Mouse (Mus musculus): ENCODE data around the gene Rab44.

Gene Rab44

GRCm38 (mm10) chr17:29080758-29081617 lies 33.0 kb upstream of the Rab44 start:
- Histone ChIP-seq H3K36me3 (ENCODE audit: control insufficient read depth, insufficient read depth, low read length, poor library complexity, severe bottlenecking) (no peaks in the 10 kb centered on the region), H3K27me3 (ENCODE audit: control insufficient read depth, insufficient read depth, low read length, poor library complexity, severe bottlenecking) (no peaks in the 10 kb centered on the region)
- DNase-seq (ENCODE audit: low read depth, low spot score), result no peak

- no peaks in the 10 kb centered on the region for H3K36me3 ChIP-seq (ENCODE audit: control insufficient read depth, insufficient read depth, low read length, poor library complexity, severe bottlenecking)
- no peaks in the 10 kb centered on the region for H3K27me3 ChIP-seq (ENCODE audit: control insufficient read depth, insufficient read depth, low read length, poor library complexity, severe bottlenecking)
- DNase-seq (ENCODE audit: low read depth, low spot score), result peak; percentile 60
Observed at GRCm38 (mm10) chr17:29081618-29082381, 32.1 kb upstream of the Rab44 start.

- DNase-seq (ENCODE audit: low read depth, low spot score), result no peak
- H3K36me3 ChIP-seq (ENCODE audit: control insufficient read depth, insufficient read depth, low read length, poor library complexity, severe bottlenecking), result no peaks in the 10 kb centered on the region
- H3K27me3 ChIP-seq (ENCODE audit: control insufficient read depth, insufficient read depth, low read length, poor library complexity, severe bottlenecking), result no peaks in the 10 kb centered on the region
Observed at GRCm38 (mm10) chr17:29083586-29083985, 30.4 kb upstream of the Rab44 start.

GRCm38 (mm10) chr17:29084656-29085055 lies 29.3 kb upstream of the Rab44 start:
- no peaks in the 10 kb centered on the region for H3K27me3 ChIP-seq (ENCODE audit: control insufficient read depth, insufficient read depth, low read length, poor library complexity, severe bottlenecking)
- DNase-seq (ENCODE audit: low read depth, low spot score), result no peak
- H3K36me3 ChIP-seq (ENCODE audit: control insufficient read depth, insufficient read depth, low read length, poor library complexity, severe bottlenecking), result no peaks in the 10 kb centered on the region

- Histone ChIP-seq H3K27me3 (ENCODE audit: control insufficient read depth, insufficient read depth, low read length, poor library complexity, severe bottlenecking) (no peaks in the 10 kb centered on the region), H3K36me3 (ENCODE audit: control insufficient read depth, insufficient read depth, low read length, poor library complexity, severe bottlenecking) (no peaks in the 10 kb centered on the region)
- no peak for DNase-seq (ENCODE audit: low read depth, low spot score)
Observed at GRCm38 (mm10) chr17:29085266-29085665, 28.7 kb upstream of the Rab44 start.

- H3K27me3 ChIP-seq (ENCODE audit: control insufficient read depth, insufficient read depth, low read length, poor library complexity, severe bottlenecking), result no peaks in the 10 kb centered on the region
- no peak for DNase-seq (ENCODE audit: low read depth, low spot score)
- no peaks in the 10 kb centered on the region for H3K36me3 ChIP-seq (ENCODE audit: control insufficient read depth, insufficient read depth, low read length, poor library complexity, severe bottlenecking)
Observed at GRCm38 (mm10) chr17:29086916-29087315, 27.0 kb upstream of the Rab44 start.

- no peaks in the 10 kb centered on the region for H3K36me3 ChIP-seq (ENCODE audit: control insufficient read depth, insufficient read depth, low read length, poor library complexity, severe bottlenecking)
- DNase-seq (ENCODE audit: low read depth, low spot score), result no peak
- H3K27me3 ChIP-seq (ENCODE audit: control insufficient read depth, insufficient read depth, low read length, poor library complexity, severe bottlenecking), result no peaks in the 10 kb centered on the region
Observed at GRCm38 (mm10) chr17:29090776-29091175, 23.2 kb upstream of the Rab44 start, which contains the start of gene Cdkn1a. TSS of gene Cdkn1a (plus strand) at chr17:29090976.

- DNase-seq (ENCODE audit: low read depth, low spot score), result no peak
- H3K27me3 ChIP-seq (ENCODE audit: control insufficient read depth, insufficient read depth, low read length, poor library complexity, severe bottlenecking), result no peaks in the 10 kb centered on the region
- H3K36me3 ChIP-seq (ENCODE audit: control insufficient read depth, insufficient read depth, low read length, poor library complexity, severe bottlenecking), result no peaks in the 10 kb centered on the region
Observed at GRCm38 (mm10) chr17:29091348-29091944, 22.5 kb upstream of the Rab44 start.

- H3K36me3 ChIP-seq (ENCODE audit: control insufficient read depth, insufficient read depth, low read length, poor library complexity, severe bottlenecking), result no peaks in the 10 kb centered on the region
- DNase-seq (ENCODE audit: low read depth, low spot score), result no peak
Observed at GRCm38 (mm10) chr17:29092497-29092896, 21.4 kb upstream of the Rab44 start.

GRCm38 (mm10) chr17:29093110-29093952 lies 20.6 kb upstream of the Rab44 start:
- DNase-seq (ENCODE audit: low read depth, low spot score), result peak; percentile 76
- Histone ChIP-seq H3K36me3 (ENCODE audit: control insufficient read depth, insufficient read depth, low read length, poor library complexity, severe bottlenecking) (no peaks in the 10 kb centered on the region), H3K27me3 (ENCODE audit: control insufficient read depth, insufficient read depth, low read length, poor library complexity, severe bottlenecking) (no peaks in the 10 kb centered on the region)

More at GRCm38 (mm10) chr17:29092497-29092896, 21.4 kb upstream of the Rab44 start:
- H3K27me3 ChIP-seq (ENCODE audit: control insufficient read depth, insufficient read depth, low read length, poor library complexity, severe bottlenecking), result no peaks in the 10 kb centered on the region

GRCm38 (mm10) chr17:29093961-29094309 lies 20.0 kb upstream of the Rab44 start:
- no peak for DNase-seq (ENCODE audit: low read depth, low spot score)
- H3K36me3 ChIP-seq (ENCODE audit: control insufficient read depth, insufficient read depth, low read length, poor library complexity, severe bottlenecking), result no peaks in the 10 kb centered on the region
- no peaks in the 10 kb centered on the region for H3K27me3 ChIP-seq (ENCODE audit: control insufficient read depth, insufficient read depth, low read length, poor library complexity, severe bottlenecking)

GRCm38 (mm10) chr17:29094310-29095181 lies 19.4 kb upstream of the Rab44 start:
- peak; percentile 46 for DNase-seq (ENCODE audit: low read depth, low spot score)
- Histone ChIP-seq H3K27me3 (ENCODE audit: control insufficient read depth, insufficient read depth, low read length, poor library complexity, severe bottlenecking) (no peaks in the 10 kb centered on the region), H3K36me3 (ENCODE audit: control insufficient read depth, insufficient read depth, low read length, poor library complexity, severe bottlenecking) (no peaks in the 10 kb centered on the region)

- peak; percentile 96 for DNase-seq (ENCODE audit: low read depth, low spot score)
- H3K27me3 ChIP-seq (ENCODE audit: control insufficient read depth, insufficient read depth, low read length, poor library complexity, severe bottlenecking), result no peaks in the 10 kb centered on the region
- no peaks in the 10 kb centered on the region for H3K36me3 ChIP-seq (ENCODE audit: control insufficient read depth, insufficient read depth, low read length, poor library complexity, severe bottlenecking)
Observed at GRCm38 (mm10) chr17:29095201-29095733, 18.7 kb upstream of the Rab44 start.
